Mouse (Mus musculus) Patski (cell line): ENCODE data around the gene Oard1. TPM values are rescaled to one million over a fixed set of nuclear protein-coding genes. Genes with fewer than 3 reads are reported as not detected.
A peak's percentile ranks its signal among the peaks of the same experiment; 100 is the strongest.

ENCODE experiments used
- ATAC-seq: fragments of 100-300 bp; one replicate; pipeline ENCODE4 v1.8.0; 2021
- CTCF ChIA-PET: fragments of 350-600 bp; sonication (Branson Sonifier 250); formaldehyde crosslinking; loops from one replicate; lab custom pipeline; 2022; ENCODE audit warnings: inconsistent platforms; lab: Charles Lee
- POLR2A ChIA-PET: fragments of 350-600 bp; sonication (Branson Sonifier 250); formaldehyde crosslinking; loops from one replicate; lab custom pipeline; 2022; ENCODE audit warnings: antibody characterized with exemption, inconsistent platforms; lab: Charles Lee
- DNase-seq: peaks from one replicate; pipeline ENCODE4 v3.0.0-alpha.2; 2011; ENCODE audit warnings: low read depth, low spot score
- H3K27me3 ChIP-seq: fragments of 371-371 bp; one replicate; pipeline ENCODE4 v1.5.1; 2021
- CTCF ChIP-seq: fragments of 100-300 bp; IDR thresholded peaks from one replicate; pipeline ENCODE4 v1.5.1; 2021
- in situ Hi-C: fragments of 300-500 bp; cut with MboI; formaldehyde crosslinking; loops from 3 replicates; pipeline ENCODE4 v1.11.1; 2018; ENCODE audit warnings: low pct_unique_long_range_greater_than_20kb, mixed read lengths
- polyA plus RNA-seq: library from polyadenylated mRNA; unstranded; gene quantifications from one replicate; pipeline ENCODE4 v1.2.3, GENCODE M21; 2021

Oard1 gene
- polyA plus RNA-seq, 1 experiment from 2014 or later, result 37.7 TPM

DNA sequence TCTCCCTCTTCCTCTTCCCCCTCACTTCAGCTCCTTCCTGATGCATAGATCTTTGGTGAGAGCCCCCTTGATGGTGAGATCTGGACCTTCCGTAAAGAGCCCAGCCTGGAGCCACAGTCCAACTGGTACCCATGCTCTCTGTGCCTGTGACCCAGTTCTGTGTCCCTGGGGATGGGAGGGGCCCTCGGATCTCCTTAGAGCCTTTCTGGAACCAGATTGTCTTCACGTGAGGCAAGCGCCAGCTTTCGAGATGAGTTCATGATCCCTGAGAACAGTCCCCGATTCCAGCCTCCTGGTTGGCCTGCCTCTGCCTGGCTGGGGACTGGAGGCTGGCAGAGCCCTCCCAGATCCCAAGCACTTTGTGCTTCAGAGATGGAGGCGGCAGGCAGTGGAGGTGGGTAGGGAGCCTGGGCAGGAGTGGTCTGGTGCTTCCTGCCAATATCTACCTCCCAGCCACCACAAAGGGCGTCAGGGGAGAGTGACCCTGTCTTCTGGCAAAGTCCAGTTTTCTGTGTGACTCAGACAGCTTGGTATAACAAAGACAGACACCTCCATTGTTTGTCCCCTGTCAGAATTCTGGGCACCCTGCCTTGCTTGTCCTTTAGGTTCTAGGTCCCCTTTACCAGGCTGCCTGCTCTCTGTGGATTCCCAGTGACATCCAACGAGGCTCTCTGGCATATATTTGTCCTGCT, 42.1 kb downstream of the Oard1 start:
- DNase-seq, result no peak
- no peak for TF ChIP-seq CTCF
- no peaks in the 10 kb centered on the region for H3K27me3 ChIP-seq
- peak; percentile 59 for ATAC-seq
- in situ Hi-C loops, result no loop called here
- POLR2A ChIA-PET, result interaction anchor here (0.9 kb wide), 1 partner anchor 9 kb away, joined by 5 read pairs; no protein-coding TSS in a partner anchor
- CTCF ChIA-PET, result interaction anchor here (1.9 to 3.0 kb wide), 2 partner anchors 8 to 16 kb away, joined by 9 to 11 read pairs; no protein-coding TSS in a partner anchor

GRCm38 (mm10) chr17:48453489-48453888, 43.7 kb downstream of the Oard1 start:
- in situ Hi-C loops, result no loop called here
- TF ChIP-seq CTCF, result no peak
- DNase-seq (no peak), ATAC-seq (no peak)
- no peaks in the 10 kb centered on the region for H3K27me3 ChIP-seq
- CTCF ChIA-PET, result interaction anchor here (3.0 kb wide), 1 partner anchor 10 kb away, joined by 11 read pairs; no protein-coding TSS in a partner anchor
- POLR2A ChIA-PET, result no interaction called here

DNA sequence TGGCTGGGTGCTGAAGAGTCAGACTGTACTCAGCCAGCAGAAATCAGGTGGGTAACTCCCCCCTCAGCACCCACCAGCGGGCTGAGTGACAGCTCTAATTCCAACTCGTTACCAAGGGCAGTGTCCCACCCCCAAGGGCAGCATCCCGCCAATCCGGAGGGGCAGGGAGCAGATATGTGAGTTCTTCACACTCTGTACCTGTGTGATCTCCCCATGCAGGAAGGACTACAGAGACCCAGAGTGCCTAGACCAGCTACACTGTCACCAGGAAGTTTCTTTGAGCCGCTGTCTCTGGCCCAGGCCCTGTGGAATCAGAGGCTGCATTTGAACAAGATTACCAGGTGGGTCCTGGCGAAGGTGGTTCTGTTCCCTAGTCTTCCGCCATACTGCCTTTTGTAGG, 44.4 kb downstream of the Oard1 start:
- no peak for TF ChIP-seq CTCF
- ATAC-seq (no peak), DNase-seq (no peak)
- H3K27me3 ChIP-seq, result no peaks in the 10 kb centered on the region
- POLR2A ChIA-PET, result no interaction called here
- CTCF ChIA-PET, result no interaction called here
- in situ Hi-C loops, result no loop called here

DNA sequence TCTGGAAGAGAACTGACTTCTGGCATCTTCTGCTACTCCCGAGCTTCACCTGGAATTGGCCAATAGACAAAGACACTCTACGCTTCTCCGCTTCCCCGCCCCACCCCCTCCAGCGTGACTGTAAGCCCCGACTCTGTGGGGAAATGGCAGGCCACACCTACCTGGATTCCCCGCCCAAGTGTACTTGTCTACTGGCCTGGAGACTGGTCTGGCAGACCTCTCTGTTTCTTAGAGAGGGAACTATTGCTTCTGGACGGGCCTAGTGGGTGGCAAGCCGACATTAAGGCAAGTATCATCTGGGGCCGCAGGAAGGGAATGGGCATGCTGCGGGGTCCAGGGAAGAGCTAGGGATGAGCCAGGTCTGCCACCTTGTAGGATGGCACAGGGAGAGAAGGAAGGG, 44.9 kb downstream of the Oard1 start, which contains the start of gene Unc5cl:
Gene Unc5cl (plus strand): TSS at position 214 of the 400 bp plus-strand sequence.
- ATAC-seq, result no peak
- ChIA-PET POLR2A (no interaction called here), CTCF (no interaction called here)
- DNase-seq, result no peak
- no peak for TF ChIP-seq CTCF
- in situ Hi-C loops, result no loop called here
- no peaks in the 10 kb centered on the region for H3K27me3 ChIP-seq

GRCm38 (mm10) chr17:48455955-48456354, 46.1 kb downstream of the Oard1 start:
- CTCF ChIA-PET, result no interaction called here
- DNase-seq, result no peak
- no peaks in the 10 kb centered on the region for H3K27me3 ChIP-seq
- ATAC-seq, result no peak
- in situ Hi-C loops, result no loop called here
- POLR2A ChIA-PET, result no interaction called here
- no peak for TF ChIP-seq CTCF

DNA sequence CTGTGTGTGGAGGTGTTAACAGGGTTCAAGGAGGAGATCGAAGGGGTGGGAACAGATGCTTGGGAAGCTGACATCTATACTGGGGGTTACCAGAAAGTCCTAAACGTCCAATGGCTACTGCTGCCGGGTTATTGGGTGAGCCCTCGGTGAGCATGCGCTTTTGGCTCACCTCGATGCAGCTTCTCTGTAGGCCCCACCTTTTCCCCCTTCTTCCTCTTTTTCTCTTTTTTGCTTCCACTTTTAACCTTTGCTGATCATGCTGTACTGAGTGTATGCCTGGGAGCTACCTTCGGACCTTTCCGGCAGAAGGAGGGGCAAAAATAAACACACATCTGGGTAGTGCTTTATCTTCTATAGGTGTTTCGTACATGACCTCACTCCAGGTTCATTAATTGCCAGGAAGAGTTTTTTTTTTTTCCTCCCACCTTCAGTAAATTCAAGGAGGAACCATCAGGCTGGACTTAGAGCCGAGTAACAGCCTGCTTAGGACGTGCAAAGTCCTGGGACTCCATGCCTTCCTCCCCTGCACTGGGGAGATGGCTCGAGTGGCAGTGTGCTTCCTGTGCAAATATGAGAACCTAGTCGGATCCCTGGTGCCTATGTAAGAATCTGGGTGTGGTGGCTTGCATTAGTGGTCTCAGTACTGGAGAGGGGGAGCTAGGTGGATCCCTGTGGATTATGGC, 48.3 kb downstream of the Oard1 start:
- ChIA-PET POLR2A (interaction anchor here (0.6 kb wide), 2 partner anchors 43 to 158 kb away, joined by 3 to 4 read pairs; no protein-coding TSS in a partner anchor), CTCF (interaction anchor here (2.1 kb wide), 1 partner anchor 9 kb away, joined by 11 read pairs; no protein-coding TSS in a partner anchor)
- in situ Hi-C loops, result no loop called here
- DNase-seq (no peak), ATAC-seq (no peak)
- H3K27me3 ChIP-seq, result no peaks in the 10 kb centered on the region
- no peak for TF ChIP-seq CTCF

- ATAC-seq (no peak), DNase-seq (no peak)
- ChIA-PET CTCF (no interaction called here), POLR2A (no interaction called here)
- no peak for TF ChIP-seq CTCF
- in situ Hi-C loops, result no loop called here
- no peaks in the 10 kb centered on the region for H3K27me3 ChIP-seq
Measured at GRCm38 (mm10) chr17:48462096-48462495, 52.3 kb downstream of the Oard1 start.

DNA sequence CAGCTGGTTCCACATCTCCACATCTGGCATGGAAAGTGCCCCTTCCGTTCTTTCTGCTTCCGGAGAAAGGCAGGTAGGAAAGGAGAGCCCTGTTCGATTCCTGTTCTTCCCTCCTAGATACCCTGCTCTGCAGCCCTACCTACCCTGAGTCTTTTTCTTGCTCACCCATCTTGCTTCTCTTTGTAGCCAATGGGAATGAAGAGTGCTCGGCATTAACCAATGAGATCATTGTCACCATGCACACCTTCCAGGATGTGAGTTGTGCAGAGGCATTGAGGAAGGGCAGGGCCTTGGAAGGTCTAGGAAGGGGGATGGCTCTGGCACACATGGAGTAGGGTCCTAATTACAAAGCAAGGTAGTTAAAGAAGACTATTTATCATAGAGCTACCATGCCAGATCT, 53.6 kb downstream of the Oard1 start:
- ChIA-PET CTCF (no interaction called here), POLR2A (no interaction called here)
- DNase-seq (no peak), ATAC-seq (no peak)
- H3K27me3 ChIP-seq, result no peaks in the 10 kb centered on the region
- no peak for TF ChIP-seq CTCF
- in situ Hi-C loops, result no loop called here

Other genes with a start within 250 kb of the Oard1 start
- gene A530064D06Rik, start 242.7 kb upstream of the Oard1 start, polyA plus RNA-seq, result 0.09 TPM
- not detected for gene Trem1, start 177.2 kb upstream of the Oard1 start, polyA plus RNA-seq
- gene Trem3, start 162.2 kb upstream of the Oard1 start, polyA plus RNA-seq, result 0.06 TPM
- not detected for gene Treml4, start 145.7 kb upstream of the Oard1 start, polyA plus RNA-seq
- gene Treml2, start 110.5 kb upstream of the Oard1 start, polyA plus RNA-seq, result not detected
- 0.03 TPM for gene B430306N03Rik, start 93.9 kb upstream of the Oard1 start, polyA plus RNA-seq
- 0.45 TPM for gene Trem2, start 63.6 kb upstream of the Oard1 start, polyA plus RNA-seq
- not detected for gene Treml1, start 50.1 kb upstream of the Oard1 start, polyA plus RNA-seq
- gene Nfya, start 108 bp upstream of the Oard1 start, polyA plus RNA-seq, result 57.3 TPM
- 0.10 TPM for gene Apobec2, start 22.9 kb downstream of the Oard1 start, polyA plus RNA-seq
- gene Tspo2, start 41.5 kb downstream of the Oard1 start, polyA plus RNA-seq, result 0.06 TPM
- 0.05 TPM for gene Unc5cl, start 44.9 kb downstream of the Oard1 start, polyA plus RNA-seq